Mouse (Mus musculus) hindbrain, embryonic 15.5 days (tissue): Measurements from ENCODE around the gene Gm4869. TPM values are rescaled to one million over a fixed set of nuclear protein-coding genes. Genes with fewer than 3 reads are reported as not detected.

Source experiments
- microRNA-seq: library from miRNA; unstranded; fragments of <30 nt; microRNA quantifications from one replicate; pipeline ENCODE4, GENCODE M21; 2016
- polyA plus RNA-seq: library from polyadenylated mRNA; unstranded; fragments of >200 nt; fragmentation: Nextera tagmentation; extraction: Ambion mirVana; gene quantifications from 2 replicates; pipeline ENCODE4 v1.2.1, GENCODE M21; 2015

The Gm4869 gene
- polyA plus RNA-seq, 1 experiment from 2014 or later: not detected

Small RNA genes within 50 kb of the gene (microRNA-seq; reads per million reads assigned to microRNA genes)
- not detected for gene Mir7038

Other genes with a start within 250 kb of the Gm4869 start
- 32.5 and 33.1 TPM in 2 replicates for gene Mad1l1, start 124.1 kb upstream of the Gm4869 start, polyA plus RNA-seq
- 23.5 and 24.3 TPM in 2 replicates for gene Nudt1, start 124.0 kb upstream of the Gm4869 start, polyA plus RNA-seq
- 20.9 and 21.6 TPM in 2 replicates for gene Mrm2, start 113.7 kb upstream of the Gm4869 start, polyA plus RNA-seq
- gene Snx8, start 56.4 kb upstream of the Gm4869 start, polyA plus RNA-seq: 37.7 and 40.2 TPM in 2 replicates
- gene Eif3b, start 26.3 kb upstream of the Gm4869 start, polyA plus RNA-seq: 85.0 and 102 TPM in 2 replicates
- gene Chst12, start 59.9 kb downstream of the Gm4869 start, polyA plus RNA-seq: 25.2 and 26.1 TPM in 2 replicates
- not detected in 2 replicates for gene Grifin, start 119.4 kb downstream of the Gm4869 start, polyA plus RNA-seq
- 28.4 and 28.8 TPM in 2 replicates for gene Lfng, start 161.7 kb downstream of the Gm4869 start, polyA plus RNA-seq
- 84.6 and 85.2 TPM in 2 replicates for gene Ttyh3, start 203.4 kb downstream of the Gm4869 start, polyA plus RNA-seq